Mouse (Mus musculus): ENCODE measurements around the gene Aurkb.

DNA sequence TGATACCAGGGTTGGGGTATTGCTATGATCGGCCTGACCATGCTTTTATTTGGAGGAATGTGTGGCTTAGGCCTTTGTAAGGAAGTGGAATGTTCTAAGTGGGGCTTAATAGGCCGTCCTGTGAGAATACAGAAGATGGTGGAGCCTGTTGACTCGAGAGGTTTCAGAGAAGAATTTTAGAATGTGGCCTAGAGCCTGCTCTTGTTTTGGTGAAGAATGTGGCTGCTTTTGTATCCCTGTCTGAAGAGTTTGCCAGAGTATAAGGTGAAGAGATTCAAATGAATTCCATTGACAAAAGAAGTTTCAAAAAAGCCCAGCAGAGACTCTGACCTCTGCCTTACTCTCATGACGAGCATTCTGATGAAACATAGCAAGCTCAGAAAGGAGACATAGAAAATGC, 6.3 kb downstream of the Aurkb start:
- TF ChIP-seq CTCF (IDR thresholded peaks at IDR 0.05; ENCODE audit: borderline replicate concordance, insufficient read depth, low read length) (no peak), POLR2A (IDR thresholded peaks at IDR 0.05; ENCODE audit: low read depth, low read length) (no peak)

Data from embryonic fibroblast, embryonic 13.5 days (primary cell).